Mouse (Mus musculus) T-cell, adult 2 months (primary cell): ENCODE data around the gene Ncoa6.
"Not testable (repeated sequence)": the region's sequence is repeated elsewhere in the genome, so short reads cannot be mapped to it uniquely, and the experiment has no call there.

Source experiments
- DNase-seq: peaks from one replicate; pipeline ENCODE4 v3.0.0; 2022; ENCODE audit warnings: low spot score

Gene Ncoa6

DNA sequence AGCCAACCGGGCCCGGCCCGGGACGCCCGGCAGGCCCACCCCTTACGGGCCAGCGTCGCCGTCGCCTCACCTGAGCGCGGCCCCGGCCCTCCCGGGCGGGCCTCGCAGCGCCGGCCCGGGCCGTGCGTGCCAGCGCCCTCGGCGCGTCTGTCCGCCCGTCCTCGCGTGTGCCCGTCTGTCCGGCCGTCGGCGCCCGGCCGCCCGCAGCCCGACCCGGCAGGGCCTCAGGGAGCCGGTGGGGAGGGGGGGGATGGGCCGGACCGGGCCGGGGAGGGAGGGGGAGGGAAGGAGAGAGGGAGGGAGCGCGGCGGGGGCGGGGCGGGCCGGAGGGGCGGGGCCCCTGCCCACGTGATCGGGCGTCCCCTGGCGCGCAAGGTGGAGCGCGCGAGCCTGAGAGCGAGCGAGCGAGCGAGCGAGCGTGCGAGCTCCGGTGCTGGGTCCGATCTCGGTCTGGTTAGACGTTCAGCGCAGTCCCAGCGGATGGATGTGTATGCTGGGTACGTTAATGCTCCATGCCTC lies at the start of gene Ncoa6:
Gene Ncoa6 (minus strand): TSS at position 325 of the 519 bp plus-strand sequence.
- DNase-seq, result peak; percentile 54

DNA sequence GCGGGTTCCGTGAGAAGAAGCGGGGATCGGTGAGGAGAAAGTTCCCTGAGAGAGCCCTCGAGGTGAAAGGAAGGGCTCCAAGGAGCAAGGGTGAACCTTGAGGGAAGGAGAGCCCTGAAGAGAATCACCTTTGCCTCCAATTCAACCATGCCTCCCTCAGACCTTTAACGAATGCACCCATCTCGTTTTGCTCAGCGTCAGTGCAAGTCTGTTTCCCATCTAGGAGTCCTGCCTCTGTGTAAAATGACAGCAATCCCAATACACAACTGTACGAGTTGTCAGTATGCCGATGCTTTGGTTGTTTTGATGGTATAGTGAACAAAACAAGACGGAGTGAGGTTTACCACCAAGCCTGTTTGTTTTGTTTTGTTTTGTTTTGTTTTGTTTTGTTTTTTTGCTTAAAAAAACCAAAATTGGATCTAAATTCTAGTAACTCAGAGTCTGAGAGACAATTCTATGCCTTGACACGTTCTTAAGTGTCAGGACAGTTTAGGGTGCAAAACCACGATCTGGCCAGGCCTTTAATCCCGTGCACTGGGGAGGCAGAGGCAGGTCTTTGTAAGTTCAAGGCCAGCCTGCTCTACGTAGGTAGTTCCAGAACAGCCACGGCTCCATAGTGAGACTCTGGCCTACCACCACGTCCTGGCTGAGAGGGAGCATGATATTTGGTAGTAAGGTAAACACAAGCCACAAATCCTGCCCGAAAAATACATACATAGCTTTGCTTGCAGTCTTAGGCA lies 45.0 kb upstream of the Ncoa6 start:
- DNase-seq, result no peak

DNA sequence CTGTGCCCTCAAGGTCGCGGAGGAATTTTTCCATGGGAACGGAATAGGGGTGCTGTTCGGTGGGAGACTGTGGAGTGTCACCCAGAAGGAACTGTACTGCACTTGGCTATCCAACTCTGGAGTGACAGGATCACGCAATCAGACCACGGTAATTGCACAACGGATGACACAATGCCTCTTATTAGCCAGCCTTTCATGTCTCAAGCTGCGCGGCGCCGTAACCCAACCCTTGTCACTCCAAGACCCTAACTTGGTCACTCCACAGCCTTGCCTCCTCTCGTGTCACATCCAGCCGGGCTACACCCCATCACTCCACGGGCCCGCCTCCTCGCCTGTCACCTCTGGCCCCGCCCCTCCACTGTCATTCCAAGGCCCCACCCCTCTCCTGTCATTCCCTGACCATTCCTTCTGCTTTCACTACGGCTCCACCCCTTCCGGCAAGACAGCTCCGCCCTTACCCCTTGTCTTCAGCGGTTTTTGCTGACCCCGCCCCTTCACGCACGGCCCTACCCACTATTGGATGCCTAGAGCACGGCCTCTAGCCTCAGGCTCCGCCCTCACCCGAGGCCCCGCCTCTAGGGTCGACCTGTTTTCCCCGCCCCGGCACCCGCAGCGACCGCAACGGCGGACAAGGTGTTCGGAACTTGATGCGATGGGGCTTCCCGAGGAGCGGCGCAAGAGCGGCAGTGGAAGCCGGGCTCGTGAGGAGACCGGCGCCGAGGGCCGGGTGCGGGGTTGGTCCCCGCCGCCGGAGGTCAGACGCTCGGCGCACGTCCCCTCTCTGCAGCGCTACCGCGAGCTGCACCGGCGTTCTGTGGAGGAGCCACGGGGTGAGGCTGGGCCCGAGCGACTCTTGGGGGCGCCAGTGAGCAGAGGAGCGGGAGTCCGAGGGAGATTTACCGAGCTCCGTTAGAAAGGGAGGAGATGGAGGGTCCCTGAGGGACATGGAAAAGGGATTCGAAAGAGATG lies 44.0 kb upstream of the Ncoa6 start, which contains the start of the genes Acss2 and Ggt7:
Gene Acss2 (plus strand): TSS at position 494 of the 969 bp plus-strand sequence.
Gene Ggt7 (minus strand): TSS at position 783 of the 969 bp plus-strand sequence.
- peak; percentile 97 for DNase-seq

DNA sequence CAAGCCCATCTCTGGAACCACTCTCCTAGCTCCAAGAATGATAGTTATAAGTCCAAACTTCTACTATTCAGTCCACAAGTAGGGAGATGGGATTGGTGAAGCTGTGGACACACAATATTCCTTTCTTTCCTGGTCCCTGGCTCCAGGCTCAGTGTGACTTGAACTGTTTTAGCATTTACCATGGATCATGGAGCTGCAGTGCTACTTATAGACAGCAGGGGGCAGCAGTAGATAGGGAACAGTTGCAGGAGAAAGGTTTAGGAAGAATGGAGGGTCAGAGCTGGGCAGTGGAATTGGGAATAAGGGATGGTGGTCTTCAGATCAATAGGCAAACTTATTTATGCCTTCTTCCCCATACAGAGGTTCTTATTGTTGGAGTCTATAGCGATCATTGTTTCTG lies 42.2 kb upstream of the Ncoa6 start:
- DNase-seq, result peak; percentile 29

DNA sequence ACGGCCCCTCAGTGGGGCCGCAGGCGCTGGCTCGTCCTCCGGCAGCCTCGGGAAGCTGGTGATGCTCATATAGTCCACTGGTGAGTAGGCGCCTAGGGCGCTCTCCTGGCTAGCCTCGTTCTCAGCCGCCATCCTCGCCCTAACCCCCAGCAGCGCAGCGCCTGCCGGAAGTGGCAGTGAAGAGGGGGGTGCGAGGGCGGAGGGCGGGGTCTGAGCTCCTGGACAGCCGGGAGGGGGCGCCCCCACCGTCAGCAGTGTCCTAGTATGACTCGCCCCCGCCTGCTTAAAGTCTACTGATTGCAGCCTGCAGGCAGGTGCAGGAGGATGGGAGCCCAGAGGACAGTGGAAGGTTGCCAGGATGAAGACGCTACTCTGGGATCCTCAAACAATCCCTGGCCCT lies 41.0 kb upstream of the Ncoa6 start:
- peak; percentile 85 for DNase-seq

DNA sequence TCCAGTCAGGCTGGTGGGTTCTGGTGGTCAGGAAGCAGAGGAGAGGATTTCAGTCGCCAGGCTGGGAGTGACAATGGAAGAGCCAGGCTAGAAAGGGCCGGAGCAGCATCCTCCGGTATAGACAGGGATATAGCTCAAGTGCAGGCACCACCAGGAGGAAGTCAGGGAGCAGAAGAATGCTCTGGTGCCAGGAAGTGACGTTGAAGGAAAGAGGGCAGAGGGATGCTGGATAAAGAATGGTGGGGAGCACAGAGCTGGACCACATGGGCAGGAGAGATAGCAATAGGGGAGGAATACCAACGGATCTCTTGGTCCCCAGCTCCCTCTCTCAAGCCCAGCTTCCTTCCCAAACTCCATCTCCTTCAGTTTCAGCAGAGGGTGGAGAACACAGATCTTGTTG lies 39.8 kb upstream of the Ncoa6 start:
- DNase-seq, result no peak

DNA sequence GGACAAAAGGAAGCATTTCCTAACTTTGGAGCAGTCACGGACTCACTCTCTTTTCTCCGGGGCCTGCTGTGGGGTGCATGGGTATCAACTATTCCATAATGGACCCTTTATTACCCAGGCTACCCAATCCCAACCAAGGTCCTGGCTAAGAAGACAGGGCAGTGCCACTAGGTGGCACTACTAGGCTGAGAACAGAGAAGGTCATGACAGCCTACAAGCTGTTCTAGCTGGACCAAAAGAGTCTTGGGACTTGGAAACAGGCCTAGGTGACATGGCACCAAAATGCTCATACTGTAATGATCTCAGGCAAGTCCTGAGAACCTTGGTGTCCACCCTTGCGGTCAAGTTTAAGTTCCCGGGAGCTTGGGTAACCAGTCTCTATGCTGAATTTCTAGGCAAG lies 38.8 kb upstream of the Ncoa6 start:
- peak; percentile 70 for DNase-seq

DNA sequence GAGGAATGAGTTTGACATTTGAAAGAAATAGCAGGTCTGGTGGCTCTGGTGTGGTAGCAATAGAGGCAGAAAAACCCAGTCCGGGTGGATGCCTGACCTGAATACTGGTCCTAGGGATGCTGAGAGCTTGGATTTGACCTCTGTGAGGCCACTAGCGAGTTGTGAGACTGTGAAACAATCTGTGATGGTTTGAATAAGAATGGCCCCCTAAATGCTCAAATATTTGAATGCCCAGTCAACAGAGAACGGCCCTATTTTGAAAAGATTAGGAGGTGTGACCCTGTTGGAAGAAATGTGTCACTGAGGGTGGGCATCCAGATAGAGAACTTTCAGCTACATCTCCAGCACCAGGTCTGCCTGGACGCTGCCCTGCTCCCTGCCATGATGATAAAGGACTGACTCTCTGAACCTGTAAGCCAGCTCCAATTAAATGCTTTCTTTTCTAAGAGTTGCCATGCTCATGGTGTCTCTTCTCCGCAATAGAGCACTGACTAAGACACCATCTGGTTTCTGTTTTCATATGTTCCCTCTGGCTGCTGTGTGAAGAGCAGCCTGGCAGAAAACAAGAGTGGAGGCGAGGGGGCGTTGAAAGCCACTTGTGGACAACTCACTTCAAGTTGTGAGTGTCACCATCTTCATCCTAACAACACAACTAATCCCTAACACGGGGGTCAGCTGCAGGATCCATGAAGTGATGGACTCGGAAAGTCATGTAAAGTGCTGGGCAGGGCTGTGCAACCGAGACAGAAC lies 34.2 kb upstream of the Ncoa6 start:
- DNase-seq, result no peak

DNA sequence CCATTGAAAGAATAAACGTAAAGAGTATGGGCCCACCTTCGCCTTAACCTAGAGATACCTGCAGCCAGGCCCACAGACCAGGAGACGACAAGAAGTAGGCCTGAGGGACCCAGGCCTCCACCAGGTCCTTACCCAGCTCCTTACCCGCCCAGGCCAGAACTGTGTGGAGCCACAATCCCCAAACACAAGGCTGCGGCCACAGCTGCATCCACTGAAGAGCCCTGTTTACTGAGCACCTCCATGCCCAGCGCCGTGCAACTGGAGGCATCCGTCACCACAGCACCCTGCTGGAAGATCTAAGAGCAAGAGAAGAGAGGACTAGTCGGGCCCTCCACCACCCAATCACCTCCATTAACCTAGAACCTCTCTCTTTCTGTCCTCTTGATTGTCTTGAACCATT lies 32.1 kb upstream of the Ncoa6 start:
- DNase-seq, result no peak

DNA sequence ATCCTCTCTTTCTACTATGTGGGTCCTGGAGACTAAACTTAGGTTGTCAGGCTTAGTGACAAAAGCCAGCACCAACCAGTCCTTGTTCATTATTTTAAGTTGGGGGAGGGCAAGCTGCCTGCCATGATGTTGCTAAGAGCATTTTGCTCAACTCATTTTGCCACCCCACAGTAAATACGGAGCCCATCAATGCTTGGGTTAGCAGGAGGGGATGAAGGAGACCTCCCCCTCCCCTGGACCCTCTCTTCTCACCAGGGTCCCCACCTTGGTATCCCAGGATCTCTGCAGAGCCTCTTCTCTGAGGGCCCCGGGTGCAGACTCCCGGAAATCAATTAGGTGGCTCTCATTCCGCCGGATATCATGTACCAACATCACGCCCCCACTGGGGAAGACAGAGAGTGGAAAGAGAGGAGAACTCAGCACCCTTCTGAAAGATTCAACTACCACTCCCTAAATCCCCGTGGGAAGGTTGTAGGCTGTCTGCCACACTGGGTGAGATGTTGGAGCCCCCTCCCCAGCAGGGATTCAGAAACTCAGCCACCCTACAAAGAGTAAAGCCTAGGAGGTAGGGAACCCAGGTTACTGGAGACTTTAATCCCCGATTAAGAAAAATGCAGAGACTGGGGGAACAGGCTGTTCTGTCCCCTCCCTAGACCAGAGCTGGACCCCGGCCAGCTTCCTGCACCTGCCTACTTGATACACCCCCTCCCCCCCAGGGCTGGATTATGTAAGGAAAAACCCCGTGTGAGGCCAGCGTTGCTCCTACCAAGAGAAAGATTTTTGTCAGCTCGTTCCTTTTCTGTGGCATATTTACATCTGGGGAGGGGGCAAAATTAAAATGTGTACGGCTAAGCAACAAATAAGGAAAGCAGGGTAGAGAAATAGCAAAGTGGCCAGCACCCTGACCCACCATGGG lies 31.0 kb upstream of the Ncoa6 start:
- no peak for DNase-seq

DNA sequence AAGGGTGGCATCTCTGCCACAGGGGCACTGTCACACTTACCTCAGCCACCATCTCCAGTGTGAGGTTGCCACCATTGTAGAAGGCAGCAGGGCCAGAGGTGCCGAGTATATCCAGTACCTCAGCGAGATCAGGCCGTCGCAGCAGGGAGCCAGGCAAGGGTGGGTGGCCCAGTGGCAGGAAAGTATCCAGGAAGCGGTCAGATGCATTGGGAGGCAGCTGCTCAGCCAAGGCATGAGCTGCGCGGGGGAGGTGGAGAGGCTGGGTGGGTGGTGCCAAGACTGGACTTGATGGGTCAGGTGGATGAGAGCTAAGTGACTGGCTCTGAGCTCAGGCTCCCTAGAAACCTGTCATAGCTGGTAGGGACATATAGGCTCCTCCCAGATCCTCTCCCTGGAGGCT lies 28.9 kb upstream of the Ncoa6 start:
- no peak for DNase-seq

DNA sequence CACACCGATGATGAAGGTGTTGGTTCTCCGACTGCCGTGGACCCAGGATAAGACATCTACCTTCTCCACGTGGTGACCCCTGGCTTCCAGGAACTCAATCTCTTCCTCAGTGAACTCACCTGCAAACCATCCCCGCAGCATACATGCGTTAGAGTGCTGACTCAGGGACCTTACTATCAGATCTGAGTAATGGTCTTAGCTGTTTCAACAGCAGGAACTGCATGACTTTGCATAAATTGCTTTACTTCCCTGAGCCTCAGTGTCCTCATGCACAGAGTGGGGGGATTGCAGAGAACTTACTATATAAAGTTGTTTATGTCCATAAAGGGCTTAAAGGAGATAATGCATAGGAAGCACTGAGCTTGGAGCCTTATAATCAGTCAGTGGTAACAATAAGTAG lies 17.3 kb upstream of the Ncoa6 start:
- no peak for DNase-seq

DNA sequence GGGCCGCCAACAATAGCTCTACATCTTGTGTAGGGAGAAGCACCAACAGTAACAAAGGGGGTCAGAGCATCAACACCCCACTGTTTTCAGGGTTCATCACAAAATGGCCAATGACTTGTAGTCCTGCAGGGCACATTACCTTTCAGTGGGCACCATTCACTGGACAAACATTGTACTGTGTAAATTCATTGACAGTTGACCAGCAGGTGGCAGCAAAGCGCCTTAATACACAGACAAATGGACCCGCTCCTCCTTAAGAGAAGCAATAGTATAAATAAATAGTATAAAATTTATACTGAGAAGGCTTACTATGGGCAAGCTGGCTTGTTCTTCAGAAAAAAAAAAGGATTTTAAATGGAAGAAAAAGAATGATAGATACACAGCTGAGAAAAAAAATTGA lies 8.3 kb upstream of the Ncoa6 start:
- peak; percentile 56 for DNase-seq

DNA sequence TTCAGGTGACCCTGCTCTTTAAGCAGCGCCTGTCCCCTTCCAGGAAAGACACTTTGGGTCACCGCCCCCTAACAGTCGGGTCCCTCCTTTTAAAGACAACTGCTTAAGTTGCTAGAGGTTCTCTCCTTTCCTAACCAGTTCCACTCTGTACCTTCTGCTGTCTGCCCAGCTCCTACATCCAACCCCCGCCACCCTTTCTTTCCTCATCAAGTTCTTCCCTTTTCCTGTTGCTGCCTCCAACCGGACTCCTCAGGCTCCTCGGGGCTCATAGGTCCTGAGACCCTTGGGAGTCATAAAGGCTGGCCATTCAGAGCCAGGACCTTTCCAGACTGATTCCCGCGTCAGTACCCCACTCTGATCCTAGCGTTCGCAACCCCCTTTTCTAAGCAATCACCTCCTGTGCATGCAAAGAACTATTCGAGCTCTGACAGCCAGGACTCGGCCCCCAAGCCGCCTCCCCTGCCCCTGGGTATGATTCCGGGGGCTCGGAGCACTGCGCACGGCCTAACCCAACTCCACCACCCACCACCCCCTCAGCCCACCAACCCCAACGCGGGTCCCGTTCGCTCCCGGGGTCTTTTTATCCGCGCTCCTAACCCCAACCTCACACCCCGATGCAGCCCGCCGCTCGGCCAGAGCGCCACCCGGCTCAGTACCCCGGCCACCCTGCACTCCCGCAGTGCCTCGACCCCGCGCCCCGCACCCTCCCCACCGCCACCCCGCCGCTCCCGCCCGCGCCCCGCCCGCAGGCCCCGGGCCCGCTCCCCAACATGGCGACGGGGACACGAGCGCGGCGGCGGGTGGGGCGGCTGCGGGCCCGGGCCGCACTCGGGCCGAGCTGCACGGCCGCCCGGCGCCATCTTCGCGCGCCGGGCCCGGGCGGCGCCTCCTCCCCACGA lies 774 bp downstream of the Ncoa6 start:
- DNase-seq, result peak; percentile 30

DNA sequence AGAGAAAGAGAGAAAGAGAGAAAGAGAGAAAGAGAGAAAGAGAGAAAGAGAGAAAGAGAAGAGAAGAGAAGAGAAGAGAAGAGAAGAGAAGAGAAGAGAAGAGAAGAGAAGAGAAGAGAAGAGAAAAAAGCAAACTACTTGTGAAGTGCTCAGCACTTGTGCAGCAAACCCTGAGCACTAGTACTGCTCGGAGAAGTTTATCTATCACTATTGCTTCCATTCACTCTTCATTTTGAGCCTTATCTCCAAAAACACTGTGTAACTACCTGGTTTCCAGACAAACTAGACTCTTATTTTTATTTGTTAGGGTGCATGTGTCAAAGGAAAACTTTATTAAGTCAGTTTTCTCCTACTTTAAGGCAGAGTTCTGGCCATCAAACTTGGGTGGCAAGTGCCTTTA lies 6.8 kb downstream of the Ncoa6 start:
- DNase-seq, result no peak

DNA sequence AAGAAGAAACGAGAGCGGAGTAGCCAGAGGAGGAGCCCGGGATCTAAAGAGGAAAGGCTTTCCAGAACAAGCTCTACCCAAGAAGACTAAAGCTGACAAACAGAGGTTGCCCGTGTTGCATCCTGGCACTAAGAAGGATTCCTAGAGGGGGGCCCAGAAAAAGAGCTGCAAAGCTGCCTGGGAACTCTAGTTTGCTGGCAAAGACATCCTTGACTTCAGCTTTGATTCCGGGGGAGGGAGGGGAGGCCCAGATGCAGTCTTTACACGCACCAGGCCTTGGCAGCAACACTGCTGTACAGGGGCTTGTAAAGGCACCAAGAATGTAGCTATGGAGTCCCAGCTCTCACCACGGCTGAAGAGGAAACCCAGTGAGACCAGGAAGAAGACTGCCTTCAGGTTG lies 20.1 kb downstream of the Ncoa6 start:
- no peak for DNase-seq

DNA sequence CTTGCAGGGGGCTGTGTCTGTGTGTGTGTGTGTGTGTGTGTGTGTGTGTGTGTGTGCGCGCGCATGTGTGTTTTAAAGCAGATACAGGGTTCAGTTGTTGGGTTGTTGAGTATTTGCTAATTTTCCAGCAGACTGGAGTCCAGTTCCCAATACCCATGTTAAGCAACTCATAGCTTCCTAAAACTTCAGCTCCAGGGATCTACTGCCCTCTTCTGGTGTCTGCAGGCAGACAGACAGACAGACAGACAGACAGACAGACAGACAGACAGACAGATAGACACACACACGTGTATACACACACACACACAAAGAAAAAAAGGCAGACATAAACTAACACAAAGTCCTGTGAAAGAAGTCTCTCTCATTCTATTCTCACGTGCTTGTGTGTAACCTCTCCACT lies 22.4 kb downstream of the Ncoa6 start:
- DNase-seq, result no peak

DNA sequence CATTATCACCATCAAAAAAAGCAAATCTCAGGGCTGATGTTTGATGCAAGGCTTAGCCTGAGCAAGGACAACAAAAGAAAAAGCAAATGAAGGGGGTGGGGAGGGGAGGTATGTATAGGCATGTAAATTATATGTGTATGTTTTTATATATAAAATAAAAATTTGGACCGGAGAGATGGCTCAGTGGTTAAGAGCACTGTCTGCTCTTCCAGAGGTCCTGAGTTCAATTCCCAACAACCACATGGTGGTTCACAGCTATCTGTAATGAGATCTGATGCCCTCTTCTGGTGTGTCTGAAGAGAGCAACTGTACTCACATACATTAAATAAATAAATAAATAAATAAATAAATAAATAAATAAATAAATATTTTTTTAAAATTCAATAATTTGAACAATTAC lies 25.8 kb downstream of the Ncoa6 start:
- DNase-seq, result not testable (repeated sequence)

DNA sequence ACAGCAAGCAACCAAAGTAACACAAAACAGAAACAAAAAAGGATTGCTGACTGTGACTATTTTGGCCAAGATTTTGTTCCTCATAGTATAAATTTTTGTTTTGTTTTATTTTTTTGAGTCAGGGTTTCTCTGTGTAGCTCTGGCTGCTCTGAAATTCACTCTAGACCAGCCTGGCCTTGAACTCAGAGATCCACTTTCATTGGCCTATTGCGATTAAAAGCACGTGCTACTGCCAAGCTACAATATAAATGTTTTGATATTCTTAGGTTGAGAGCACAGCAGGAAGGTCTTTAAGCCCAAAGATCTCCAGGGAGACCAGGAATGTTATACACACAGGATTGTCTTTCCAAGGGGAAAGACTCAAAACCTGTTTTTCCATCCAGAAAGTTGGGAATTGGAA lies 30.2 kb downstream of the Ncoa6 start:
- no peak for DNase-seq

DNA sequence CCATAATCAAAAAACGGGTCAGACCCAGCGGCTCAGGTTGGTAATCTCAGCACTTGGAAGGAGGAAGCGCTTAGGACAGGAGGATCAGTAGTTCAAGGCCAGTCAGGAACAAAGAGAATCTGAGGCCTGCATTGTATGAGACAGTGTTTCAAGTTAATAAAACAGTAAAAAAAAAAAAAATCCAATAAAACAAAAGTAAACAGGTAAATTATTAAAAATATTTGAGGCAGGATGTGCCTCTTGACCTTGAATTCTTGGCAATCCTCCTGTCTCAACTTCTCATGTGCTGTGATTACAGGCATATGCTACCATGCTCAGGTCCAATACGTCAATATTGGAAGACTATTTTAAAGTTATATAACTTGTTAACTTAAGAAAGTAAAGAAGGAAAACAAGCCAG lies 30.8 kb downstream of the Ncoa6 start:
- no peak for DNase-seq
